Mouse (Mus musculus): ENCODE measurements around the gene Asb17. TPM values are rescaled to one million over a fixed set of nuclear protein-coding genes. Genes with fewer than 3 reads are reported as not detected.

Gene Asb17
- polyA plus RNA-seq (2012): 0.04 and 0.16 TPM in 2 replicates

DNA sequence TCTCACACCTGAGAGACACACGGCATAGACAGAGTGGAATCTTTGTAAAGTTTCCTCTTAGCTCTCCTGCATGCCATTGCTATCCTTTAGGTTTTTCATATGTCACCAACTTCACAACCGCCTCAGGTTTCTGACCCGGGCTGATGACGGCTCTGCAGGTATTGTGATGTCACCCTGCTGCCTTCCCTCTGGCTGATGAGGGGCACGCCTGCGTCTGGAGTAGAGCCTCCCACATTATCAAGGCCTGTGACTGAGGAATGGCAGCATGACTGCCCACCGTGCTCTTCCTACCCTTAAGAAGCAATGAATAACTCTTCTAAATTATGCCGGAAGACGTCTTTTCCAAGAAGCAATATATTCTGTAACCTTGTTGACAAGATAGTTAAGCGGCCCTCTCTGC lies at the start of gene Asb17:
Gene Asb17, plus strand, starts transcription at position 180 of the 400 bp plus-strand sequence.
- no peak for TF ChIP-seq GATA1 (IDR thresholded peaks at IDR 0.05; ENCODE audit: low read length)

DNA sequence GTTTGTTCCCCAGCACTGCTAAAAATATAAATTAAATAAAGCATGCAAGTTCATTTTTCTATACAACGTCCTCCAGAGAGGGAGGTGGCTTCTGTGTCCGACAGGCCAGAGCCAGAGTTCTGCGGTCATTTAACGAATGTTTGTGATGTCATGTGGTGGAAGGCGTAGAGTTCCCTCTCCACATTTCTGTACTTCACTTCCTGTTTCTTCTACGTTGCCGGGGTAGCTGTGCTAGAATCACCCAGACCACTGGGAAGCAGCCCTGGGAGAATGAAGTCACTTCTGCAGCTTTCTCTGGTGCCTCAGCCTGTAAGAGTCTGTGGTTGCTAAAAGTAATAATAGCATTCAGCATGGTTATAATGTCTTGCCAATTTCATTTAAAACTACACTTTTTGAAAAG lies 46.4 kb upstream of the Asb17 start:
- no peak for TF ChIP-seq GATA1 (IDR thresholded peaks at IDR 0.05; ENCODE audit: low read length)

DNA sequence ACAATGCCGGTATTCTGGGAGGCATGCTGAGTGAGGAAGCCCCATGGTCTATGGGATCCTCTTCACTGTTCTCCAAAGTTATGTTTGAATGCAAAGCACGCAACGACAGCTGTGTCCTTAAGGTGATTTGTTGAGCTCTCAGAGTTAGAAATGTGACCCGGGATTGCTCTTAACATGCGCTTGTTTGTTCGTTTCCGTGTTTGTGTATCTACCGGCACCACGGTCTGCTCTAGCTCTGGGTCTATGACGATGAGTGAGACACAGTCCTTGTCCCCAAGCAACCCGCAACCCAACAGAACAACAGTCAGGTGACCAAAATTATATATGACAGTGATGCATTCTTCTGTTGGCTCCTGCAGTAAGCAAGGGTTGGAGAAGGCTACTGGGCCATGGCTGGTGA lies 44.4 kb upstream of the Asb17 start:
- no peak for TF ChIP-seq GATA1 (IDR thresholded peaks at IDR 0.05; ENCODE audit: low read length)

DNA sequence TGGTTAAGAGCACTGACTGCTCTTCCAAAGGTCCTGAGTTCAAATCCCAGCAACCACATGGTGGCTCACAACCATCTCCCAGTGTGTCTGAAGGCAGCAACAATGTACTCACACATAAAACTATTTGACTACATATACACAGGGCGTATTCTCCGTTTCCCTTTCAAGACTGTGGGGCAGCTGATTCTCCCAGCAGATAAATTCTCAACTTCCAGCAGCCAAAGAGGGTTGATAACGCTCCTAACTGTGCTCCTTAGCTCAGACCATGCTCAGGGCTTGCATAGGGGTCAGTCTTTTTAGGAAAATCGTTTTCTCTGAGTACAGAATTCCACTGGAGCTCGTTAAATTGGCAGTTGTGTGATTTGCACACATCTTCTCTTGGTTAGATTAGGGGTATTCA lies 43.3 kb upstream of the Asb17 start:
- no peak for TF ChIP-seq GATA1 (IDR thresholded peaks at IDR 0.05; ENCODE audit: low read length)

DNA sequence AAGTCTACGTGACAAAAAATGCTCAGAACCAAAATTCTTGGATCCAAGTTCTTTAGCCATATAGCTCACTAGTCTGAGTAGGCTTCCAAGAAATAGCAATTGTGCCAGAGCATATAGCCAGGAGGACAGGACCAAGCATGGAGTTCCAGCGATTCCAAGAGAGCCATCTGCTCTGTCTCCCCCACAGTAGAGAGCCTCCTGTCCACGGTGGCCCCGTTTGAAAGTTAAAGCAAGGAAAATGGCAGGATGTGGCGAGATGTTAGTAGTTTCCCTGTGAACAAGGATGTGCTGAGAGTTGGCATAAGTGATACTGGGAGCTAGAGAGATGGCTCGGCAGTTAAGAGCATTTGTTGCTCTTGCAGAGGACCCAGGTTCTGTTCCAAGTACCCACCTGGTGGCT lies 42.5 kb upstream of the Asb17 start:
- TF ChIP-seq GATA1 (IDR thresholded peaks at IDR 0.05; ENCODE audit: low read length): no peak

DNA sequence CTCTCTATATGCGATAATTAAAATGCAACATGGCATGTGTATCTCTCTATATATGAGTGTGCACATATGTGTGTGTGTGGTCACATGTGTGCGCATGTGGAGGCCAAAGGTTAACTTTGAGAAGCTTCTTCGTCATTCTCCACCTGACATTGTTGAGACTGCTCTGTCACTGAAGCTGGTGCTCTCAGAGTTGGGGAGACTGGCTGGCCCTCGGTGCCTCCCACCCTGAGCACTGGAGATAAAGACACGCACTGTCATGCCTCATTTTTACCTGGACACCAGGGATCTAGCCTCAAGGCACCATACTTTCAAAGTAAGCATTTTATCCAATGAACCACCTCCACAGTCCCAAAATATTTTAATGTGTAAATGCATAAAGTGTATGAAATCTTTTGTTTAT lies 41.4 kb upstream of the Asb17 start:
- TF ChIP-seq GATA1 (IDR thresholded peaks at IDR 0.05; ENCODE audit: low read length): no peak

DNA sequence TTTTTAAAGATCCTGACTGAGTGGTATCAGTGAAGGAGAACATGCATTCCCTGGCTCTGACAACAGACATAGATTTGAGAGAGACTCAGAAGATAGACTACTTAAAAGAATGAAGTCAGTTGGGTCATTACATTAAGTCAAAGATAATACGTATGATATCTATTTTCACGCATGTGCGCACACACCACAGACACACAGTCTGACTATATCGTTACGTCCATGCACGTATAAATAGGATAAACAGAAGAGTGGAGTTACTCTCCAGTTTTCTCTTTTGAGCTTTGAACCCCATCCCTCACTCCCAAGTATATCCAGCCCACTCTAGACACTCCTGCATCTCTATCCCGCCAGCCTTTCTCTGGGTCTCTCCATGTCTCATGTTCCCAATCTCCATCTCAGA lies 40.0 kb upstream of the Asb17 start:
- no peak for TF ChIP-seq GATA1 (IDR thresholded peaks at IDR 0.05; ENCODE audit: low read length)

DNA sequence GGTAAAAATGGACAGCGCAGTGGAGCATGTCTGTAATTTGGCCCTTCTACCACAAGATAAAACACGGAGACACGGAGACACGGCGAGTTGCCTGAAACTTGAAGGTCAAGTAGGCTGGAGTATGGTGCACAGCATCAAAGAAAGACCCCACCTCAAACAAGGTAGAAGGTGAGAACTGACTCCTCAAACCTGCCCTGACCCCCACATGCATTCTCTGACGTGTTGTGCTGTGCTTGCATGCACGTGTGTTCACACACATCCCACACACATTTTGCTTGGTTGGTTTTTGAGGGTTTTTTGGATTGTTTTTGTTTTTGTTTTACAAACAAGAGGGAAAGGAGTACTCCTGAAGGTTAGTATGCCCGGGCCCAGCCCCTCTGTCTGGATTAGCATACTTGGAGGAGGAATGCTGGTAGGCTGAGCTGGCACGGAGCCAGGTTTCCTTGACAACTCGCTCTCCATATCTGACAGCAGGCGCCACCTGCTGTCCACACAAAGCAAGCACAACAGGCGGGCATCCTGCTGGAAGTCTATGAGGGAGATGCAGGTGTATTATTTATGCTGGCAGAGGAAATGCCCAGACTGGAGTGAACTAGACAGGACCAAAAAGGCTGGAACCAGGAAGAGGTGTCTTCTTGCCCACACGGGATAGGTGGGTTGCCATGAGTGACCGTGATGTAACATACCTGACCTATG lies 37.8 kb upstream of the Asb17 start:
- no peak for TF ChIP-seq GATA1 (IDR thresholded peaks at IDR 0.05; ENCODE audit: low read length)

DNA sequence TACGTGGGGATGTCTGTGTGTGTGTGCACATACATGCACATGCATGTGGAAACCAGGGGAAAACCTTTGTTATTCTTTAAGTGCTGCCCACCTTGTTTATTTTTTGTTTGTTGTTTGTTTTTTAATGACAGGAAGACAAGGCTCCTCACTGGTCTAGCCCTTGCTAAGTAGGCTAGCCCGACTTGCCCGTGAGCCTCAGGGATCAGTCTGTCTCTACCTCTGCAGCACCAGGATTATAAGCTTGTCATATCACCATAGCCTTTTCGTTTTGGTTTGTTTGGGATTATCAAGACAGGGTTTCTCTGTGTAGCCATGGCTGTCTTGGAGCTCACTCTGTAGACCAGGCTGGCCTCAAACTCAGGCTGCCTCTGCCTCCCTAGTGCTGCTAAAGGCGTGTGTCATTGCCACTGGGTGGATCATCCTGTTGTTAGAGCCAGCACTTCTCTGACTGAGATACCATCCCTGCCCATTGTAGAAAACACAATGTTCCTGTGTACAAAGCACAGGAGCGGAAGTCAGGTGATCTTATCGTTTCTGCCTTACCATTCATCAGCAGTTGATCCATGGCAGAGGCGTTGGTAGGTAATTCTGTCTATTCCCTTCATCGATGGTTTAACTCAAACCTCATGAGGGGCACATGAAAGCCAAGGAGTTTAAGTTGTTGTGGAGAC lies 37.1 kb upstream of the Asb17 start:
- no peak for TF ChIP-seq GATA1 (IDR thresholded peaks at IDR 0.05; ENCODE audit: low read length)

DNA sequence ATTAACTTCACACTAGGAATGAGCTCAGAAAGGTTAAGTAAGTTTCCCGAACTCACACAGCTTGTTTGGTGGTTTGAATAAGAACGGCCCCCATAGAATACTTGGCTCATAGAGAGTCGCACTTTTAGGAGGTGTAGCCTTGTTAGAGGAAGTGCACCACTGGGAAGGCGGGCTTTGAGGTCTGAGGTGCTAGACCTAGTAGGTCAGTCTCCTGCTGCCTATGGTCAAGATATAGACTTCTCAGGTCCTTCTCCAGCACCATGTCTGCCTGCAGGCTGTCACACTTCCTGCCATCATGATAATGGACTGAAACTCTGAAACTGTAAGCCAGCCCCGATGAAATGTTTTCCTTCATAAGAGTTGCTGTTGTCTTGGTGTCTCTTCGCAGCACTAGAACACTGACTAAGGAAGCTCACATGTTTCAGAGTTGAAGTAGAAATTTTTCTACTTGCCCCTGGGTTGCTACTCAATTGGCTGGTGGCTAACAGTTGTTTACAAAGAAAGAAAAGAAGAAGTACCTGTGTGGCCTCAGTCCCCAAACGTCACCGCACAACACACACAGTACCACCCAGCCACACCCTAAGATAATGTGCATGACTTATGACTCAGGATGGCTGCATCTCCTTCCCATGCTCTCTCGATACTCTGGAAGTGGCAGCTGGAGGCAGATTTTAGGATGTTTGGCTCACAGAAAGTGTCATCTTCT lies 36.4 kb upstream of the Asb17 start:
- TF ChIP-seq GATA1 (IDR thresholded peaks at IDR 0.05; ENCODE audit: low read length): no peak

DNA sequence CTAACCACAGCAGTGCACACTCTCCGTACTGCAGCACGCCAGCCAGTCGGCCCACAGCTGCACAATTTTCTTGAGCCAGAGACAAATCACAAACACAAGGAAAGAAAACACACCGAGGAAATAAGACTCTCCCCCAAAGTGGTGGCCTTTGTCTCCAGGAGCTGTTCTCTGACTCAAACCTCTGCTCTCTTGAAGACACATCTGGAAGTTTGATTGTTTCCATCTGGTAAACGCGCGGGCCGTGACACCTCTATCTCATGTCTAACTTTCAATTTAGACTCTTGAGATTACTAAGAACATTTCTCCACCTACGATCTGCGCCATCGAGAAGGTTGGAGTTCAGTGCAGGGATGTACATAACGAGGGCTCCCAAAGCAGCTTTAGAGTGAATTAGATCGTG lies 35.6 kb upstream of the Asb17 start:
- TF ChIP-seq GATA1 (IDR thresholded peaks at IDR 0.05; ENCODE audit: low read length): no peak

DNA sequence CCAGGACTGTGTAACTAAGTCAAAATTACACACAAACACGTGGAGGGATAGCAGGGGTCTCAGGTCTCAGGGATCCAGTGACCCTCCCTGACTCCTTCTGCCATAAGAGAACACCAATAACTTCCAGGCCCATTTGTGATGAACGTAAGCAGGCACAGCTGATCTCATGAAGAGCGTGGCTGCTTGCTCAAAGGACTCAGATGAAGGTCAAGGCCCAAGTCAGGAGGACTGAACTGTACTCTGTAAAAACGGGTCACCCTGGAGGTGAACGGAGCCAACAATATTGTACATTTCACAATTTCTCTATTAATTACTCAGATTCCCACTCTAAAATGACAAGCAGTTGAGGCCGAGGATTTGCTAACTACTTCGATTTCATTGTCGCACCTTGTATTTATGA lies 30.0 kb upstream of the Asb17 start:
- no peak for TF ChIP-seq GATA1 (IDR thresholded peaks at IDR 0.05; ENCODE audit: low read length)

DNA sequence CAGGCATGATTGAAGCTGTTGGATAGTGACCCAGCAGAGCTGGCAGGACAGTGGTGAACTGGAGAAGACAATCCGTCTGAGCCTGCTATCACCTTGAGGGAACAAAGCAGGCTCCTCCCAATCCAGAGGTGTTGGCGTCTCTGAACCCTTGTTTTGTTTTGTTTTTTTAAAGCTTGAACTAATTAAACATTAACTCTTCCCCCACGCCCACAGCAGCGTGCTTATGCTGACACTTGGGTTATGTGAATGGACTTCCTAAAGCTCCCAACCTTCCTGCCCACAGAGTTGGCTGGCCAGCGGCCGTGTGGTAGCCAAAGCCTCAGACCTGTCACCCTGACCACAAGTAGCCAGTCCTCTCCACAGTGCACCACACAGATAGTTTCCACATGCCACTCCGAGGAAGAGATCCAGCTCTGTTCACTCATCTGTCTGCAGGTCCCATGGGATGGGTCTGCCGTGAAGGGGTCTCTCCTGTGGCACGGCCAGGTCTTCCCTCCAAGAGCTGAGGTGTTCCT lies 26.6 kb upstream of the Asb17 start:
- TF ChIP-seq GATA1 (IDR thresholded peaks at IDR 0.05; ENCODE audit: low read length): no peak

DNA sequence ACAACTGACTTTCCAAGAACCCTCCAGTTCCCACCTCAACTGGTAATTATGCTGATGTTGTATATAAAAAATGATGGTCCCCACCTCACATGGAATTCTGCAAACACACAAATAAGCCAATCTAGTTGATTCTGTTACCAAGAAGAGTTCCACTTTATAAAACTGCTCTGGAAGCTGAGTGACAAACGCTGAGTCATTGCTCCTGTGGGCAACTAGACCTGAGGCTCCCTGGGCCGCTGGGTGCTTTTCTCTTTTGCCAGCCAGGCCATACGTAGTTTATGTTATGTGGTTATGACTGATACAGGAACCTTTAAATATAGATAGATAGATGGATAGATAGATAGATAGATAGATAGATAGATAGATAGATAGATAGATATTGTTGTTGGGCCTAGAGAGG lies 25.3 kb upstream of the Asb17 start:
- no peak for TF ChIP-seq GATA1 (IDR thresholded peaks at IDR 0.05; ENCODE audit: low read length)

DNA sequence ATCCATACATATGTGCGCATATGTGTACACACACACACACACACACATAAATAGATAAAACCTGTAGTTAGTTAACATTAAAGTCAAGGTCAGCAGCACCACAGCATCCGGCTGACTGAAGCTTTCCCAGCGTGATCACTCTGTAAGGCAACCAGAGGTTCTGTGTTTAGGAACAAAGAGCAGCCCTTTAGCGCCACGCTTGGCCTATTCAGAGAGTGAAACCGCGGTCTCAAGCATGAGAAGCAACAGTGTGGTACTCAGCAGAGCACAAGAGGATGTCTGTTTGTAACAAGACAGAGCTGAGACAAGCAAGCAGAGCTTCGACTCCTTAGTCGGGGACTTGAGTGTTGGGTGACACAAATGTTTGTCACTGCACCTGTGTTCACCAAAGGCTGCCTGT lies 24.6 kb upstream of the Asb17 start:
- no peak for TF ChIP-seq GATA1 (IDR thresholded peaks at IDR 0.05; ENCODE audit: low read length)
